Mouse (Mus musculus): Measurements from ENCODE around the gene Phpt1. TPM values are rescaled to one million over a fixed set of nuclear protein-coding genes. Genes with fewer than 3 reads are reported as not detected.
"Not testable (repeated sequence)": the region's sequence is repeated elsewhere in the genome, so short reads cannot be mapped to it uniquely, and the experiment has no call there.

Phpt1 gene
- total and polyA plus RNA-seq, 2 experiments from 2014 or later: 37.9 to 248 TPM

DNA sequence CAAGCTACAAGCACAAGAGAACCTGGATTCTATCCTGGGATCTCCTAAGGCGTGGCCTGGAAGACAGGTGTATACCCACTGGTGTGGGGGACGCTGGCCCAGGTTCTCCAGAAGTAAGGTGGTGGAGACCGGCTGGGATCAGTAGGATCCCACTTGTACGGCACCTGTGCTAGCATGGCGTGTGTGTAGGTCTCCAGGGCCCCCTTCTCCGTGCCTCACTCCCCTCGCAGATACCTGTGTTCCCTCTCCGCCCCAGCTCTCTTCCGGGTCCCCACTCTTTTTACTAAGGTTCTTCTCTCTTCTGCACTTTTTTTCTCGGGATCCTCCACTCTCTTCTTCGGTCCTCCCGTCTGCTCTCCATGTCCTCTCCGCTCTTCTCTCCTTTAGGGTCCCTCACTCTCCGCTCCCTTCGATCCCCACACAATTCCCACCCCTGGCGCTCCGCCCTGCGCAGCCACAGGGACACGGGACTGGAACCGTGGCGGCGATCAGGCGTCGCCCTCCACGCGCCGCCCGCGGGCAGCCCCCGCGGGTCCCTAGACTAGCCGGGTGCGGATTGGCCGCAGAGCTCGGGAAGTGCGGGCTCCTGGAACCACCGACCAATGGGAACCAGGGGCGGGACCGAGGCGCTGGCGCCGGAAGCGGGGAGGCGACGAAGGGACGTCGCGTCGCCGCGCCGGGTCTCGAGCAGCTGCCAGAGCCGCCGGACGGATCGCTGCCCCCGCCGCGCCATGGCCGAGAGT lies 17.6 kb downstream of the Phpt1 start, which contains the start of gene Edf1:
TSS of gene Edf1 (plus strand) at position 627 of the 743 bp plus-strand sequence.
- TF ChIP-seq EP300 (IDR thresholded peaks at IDR 0.05; ENCODE audit: low read depth) (no peak; the same call in 1 of the 2 replicates), CTCF (IDR thresholded peaks at IDR 0.05; ENCODE audit: low read depth) (no peak)

DNA sequence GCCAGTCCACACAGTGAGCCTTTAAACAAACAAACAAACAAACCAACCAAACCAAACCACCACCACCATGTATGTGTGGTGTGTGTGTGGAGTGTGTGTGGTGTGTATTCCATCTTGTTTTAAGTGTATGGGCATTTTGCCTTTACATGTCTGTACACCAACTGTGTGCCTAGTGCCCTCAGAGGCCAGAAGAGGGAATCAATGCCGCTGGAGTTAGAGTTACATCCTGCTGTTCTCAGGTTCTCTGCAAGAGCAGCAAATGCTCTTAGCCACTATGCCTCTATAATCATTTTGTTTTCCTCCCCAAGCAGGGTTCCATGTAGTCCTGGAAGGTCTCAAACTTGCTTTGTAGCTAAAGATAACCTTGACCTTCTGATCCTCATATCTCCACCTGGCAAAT lies 18.7 kb downstream of the Phpt1 start:
- H3K27me3 ChIP-seq (ENCODE audit: control insufficient read depth, insufficient read depth, low read length): no peaks in the 10 kb centered on the region
- no peaks in the 10 kb centered on the region for H3K9me3 ChIP-seq (replicated peaks; ENCODE audit: control insufficient read depth, low read length)
- DNase-seq (ENCODE audit: low spot score) (no peak), ATAC-seq (ENCODE audit: insufficient read depth, low read depth) (no peak)
- H3K4me2 ChIP-seq (ENCODE audit: low read depth, low read length): no peak overlapping the region
- TF ChIP-seq CTCF (IDR thresholded peaks at IDR 0.05; ENCODE audit: low read depth) (no peak), EP300 (IDR thresholded peaks at IDR 0.05; ENCODE audit: low read depth) (no peak)
- H3K27ac ChIP-seq (ENCODE audit: low read depth): no peak overlapping the region
- H3K4me1 ChIP-seq (ENCODE audit: control insufficient read depth, insufficient read depth): peaks cover 16% of the 10 kb centered on the region; the same call in 1 of the 2 replicates
- H3K4me3 ChIP-seq (ENCODE audit: low read depth, low read length): no peak overlapping the region
- 44% methylated on average over 1 of the region's 1 CpGs for WGBS
- H3K9ac ChIP-seq (replicated peaks; ENCODE audit: low read depth, low read length): no peak overlapping the region
- H3K36me3 ChIP-seq (replicated peaks; ENCODE audit: control insufficient read depth, insufficient read depth, low read length): peaks cover 13% of the 10 kb centered on the region

More for the DNA sequence above, 17.6 kb downstream of the Phpt1 start, which contains the start of gene Edf1:
- DNase-seq (ENCODE audit: low spot score) (peak; percentile 93), ATAC-seq (ENCODE audit: insufficient read depth, low read depth) (peak; percentile 100)
- Histone ChIP-seq H3K9me3 (replicated peaks; ENCODE audit: control insufficient read depth, low read length) (no peaks in the 10 kb centered on the region), H3K27me3 (ENCODE audit: control insufficient read depth, insufficient read depth, low read length) (no peaks in the 10 kb centered on the region), H3K9ac (replicated peaks; ENCODE audit: low read depth, low read length) (peak within 1 kb of the TSS; percentile 89), H3K4me2 (ENCODE audit: low read depth, low read length) (peak within 1 kb of the TSS; percentile 88), H3K4me3 (ENCODE audit: low read depth, low read length) (peak within 1 kb of the TSS; percentile 84), H3K27ac (ENCODE audit: low read depth) (peak within 1 kb of the TSS; percentile 67), H3K4me1 (ENCODE audit: control insufficient read depth, insufficient read depth) (peaks cover 16% of the 10 kb centered on the region; the same call in 1 of the 2 replicates), H3K36me3 (replicated peaks; ENCODE audit: control insufficient read depth, insufficient read depth, low read length) (peaks cover 24% of the 10 kb centered on the region)
- 1% methylated on average over 61 of the region's 61 CpGs for WGBS

DNA sequence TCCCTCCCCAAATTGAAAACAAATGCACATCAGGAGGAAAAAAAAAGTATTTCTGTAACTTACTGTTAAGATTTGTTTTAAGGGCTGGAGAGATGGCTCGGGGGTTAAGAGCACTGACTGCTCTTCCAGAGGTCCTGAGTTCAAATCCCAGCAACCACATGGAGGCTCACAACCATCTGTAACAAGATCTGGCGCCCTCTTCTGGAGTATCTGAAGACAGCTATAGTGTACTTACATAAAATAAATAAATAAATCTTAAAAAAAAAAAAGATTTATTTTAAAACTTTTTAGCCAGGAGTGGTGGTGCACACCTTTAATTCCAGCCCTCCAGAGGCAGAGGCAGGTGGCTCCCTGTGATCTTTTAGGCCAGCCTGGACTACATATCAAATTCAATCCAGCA lies 19.5 kb downstream of the Phpt1 start:
- H3K9me3 ChIP-seq (replicated peaks; ENCODE audit: control insufficient read depth, low read length); H3K9ac ChIP-seq (replicated peaks; ENCODE audit: low read depth, low read length); H3K27me3 ChIP-seq (ENCODE audit: control insufficient read depth, insufficient read depth, low read length); H3K4me2 ChIP-seq (ENCODE audit: low read depth, low read length); H3K4me3 ChIP-seq (ENCODE audit: low read depth, low read length); ATAC-seq (ENCODE audit: insufficient read depth, low read depth); DNase-seq (ENCODE audit: low spot score); H3K36me3 ChIP-seq (replicated peaks; ENCODE audit: control insufficient read depth, insufficient read depth, low read length); H3K27ac ChIP-seq (ENCODE audit: low read depth): not testable (repeated sequence)
- 50% methylated on average over 2 of the region's 2 CpGs for WGBS
- peaks cover 16% of the 10 kb centered on the region; the same call in 1 of the 2 replicates for H3K4me1 ChIP-seq (ENCODE audit: control insufficient read depth, insufficient read depth)

DNA sequence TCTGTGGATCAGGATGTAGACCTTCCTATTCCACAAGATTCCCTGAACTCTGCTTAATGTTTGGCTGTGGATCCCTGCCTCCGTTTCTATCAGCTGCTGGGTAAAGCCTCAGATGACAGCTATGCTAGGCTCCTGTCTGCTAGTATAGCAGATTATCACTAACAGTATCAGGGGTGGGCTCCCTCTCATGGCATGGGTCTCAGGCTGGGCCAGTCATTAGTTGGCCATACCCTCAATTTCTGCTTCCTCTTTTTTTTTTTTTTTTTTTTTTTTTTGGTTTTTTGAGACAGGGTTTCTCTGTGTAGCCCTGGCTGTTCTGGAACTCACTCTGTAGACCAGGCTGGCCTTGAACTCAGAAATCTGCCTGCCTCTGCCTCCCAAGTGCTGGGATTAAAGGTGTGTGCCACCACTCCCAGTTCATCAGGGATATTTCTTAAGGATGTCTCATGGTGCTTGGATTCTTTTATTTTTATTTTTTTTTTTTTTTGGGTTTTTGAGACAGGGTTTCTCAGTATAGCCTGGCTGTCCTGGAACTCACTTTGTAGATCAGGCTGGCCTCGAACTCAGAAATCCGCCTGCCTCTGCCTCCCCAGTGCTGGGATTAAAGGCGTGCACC lies 21.7 kb downstream of the Phpt1 start:
- H3K4me1 ChIP-seq (ENCODE audit: control insufficient read depth, insufficient read depth); DNase-seq (ENCODE audit: low spot score); H3K4me3 ChIP-seq (ENCODE audit: low read depth, low read length); H3K9ac ChIP-seq (replicated peaks; ENCODE audit: low read depth, low read length); H3K27ac ChIP-seq (ENCODE audit: low read depth); H3K9me3 ChIP-seq (replicated peaks; ENCODE audit: control insufficient read depth, low read length); H3K27me3 ChIP-seq (ENCODE audit: control insufficient read depth, insufficient read depth, low read length); H3K4me2 ChIP-seq (ENCODE audit: low read depth, low read length); H3K36me3 ChIP-seq (replicated peaks; ENCODE audit: control insufficient read depth, insufficient read depth, low read length); ATAC-seq (ENCODE audit: insufficient read depth, low read depth): not testable (repeated sequence)
- WGBS: 76% methylated on average over 4 of the region's 4 CpGs

DNA sequence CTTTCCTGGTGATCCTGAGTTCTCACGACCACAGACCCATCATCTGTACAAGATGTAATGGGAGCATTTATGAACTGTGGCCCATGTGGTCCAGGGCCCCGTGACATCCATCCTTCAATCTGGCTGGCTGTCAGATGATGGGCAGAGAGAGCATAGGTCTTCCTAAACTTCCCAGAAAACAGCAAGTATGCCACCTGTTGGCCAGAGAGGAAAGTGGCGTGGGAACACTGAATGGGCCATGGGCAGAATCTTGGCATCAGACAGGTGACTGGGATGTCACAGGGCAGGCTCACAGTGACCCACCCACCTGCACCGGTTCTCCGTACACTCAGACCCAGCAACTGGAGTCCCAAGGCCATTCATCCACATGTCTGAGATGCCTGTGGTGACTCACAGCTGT lies 23.8 kb downstream of the Phpt1 start:
- DNase-seq (ENCODE audit: low spot score): peak; percentile 42
- Histone ChIP-seq H3K27ac (ENCODE audit: low read depth) (no peak overlapping the region), H3K4me1 (ENCODE audit: control insufficient read depth, insufficient read depth) (peaks cover under 1% of the 10 kb centered on the region), H3K4me2 (ENCODE audit: low read depth, low read length) (no peak overlapping the region), H3K4me3 (ENCODE audit: low read depth, low read length) (no peak overlapping the region), H3K9ac (replicated peaks; ENCODE audit: low read depth, low read length) (no peak overlapping the region), H3K27me3 (ENCODE audit: control insufficient read depth, insufficient read depth, low read length) (no peaks in the 10 kb centered on the region), H3K36me3 (replicated peaks; ENCODE audit: control insufficient read depth, insufficient read depth, low read length) (no peaks in the 10 kb centered on the region), H3K9me3 (replicated peaks; ENCODE audit: control insufficient read depth, low read length) (no peaks in the 10 kb centered on the region)
- ATAC-seq (ENCODE audit: insufficient read depth, low read depth): no peak
- WGBS: 30% methylated on average over 5 of the region's 5 CpGs
- TF ChIP-seq CTCF (IDR thresholded peaks at IDR 0.05; ENCODE audit: low read depth) (peak; percentile 75), EP300 (IDR thresholded peaks at IDR 0.05; ENCODE audit: low read depth) (no peak)
